Mouse (Mus musculus): ENCODE measurements at regions not wholly inside any gene's neighbourhood (a gene's known extent, or its start where the extent isn't known, plus 50 kb on each side); places are given as distances from the start of the nearest gene placed in this dataset.
"Not testable (repeated sequence)": the region's sequence is repeated elsewhere in the genome, so short reads cannot be mapped to it uniquely, and the experiment has no call there.

GRCm38 (mm10) chr13:50754911-50755310, 56.8 kb downstream of the Gm8765 start:
- DNase-seq (ENCODE audit: low read depth, low spot score): not testable (repeated sequence)

- not testable (repeated sequence) for DNase-seq (ENCODE audit: low read depth, low spot score)
Measured at GRCm38 (mm10) chr13:50756334-50756733, 58.2 kb downstream of the Gm8765 start.

- no peak for DNase-seq (ENCODE audit: low read depth, low spot score)
Measured at GRCm38 (mm10) chr13:50764618-50765017, 66.5 kb downstream of the Gm8765 start.

GRCm38 (mm10) chr13:50780036-50780435, 81.9 kb downstream of the Gm8765 start:
- not testable (repeated sequence) for DNase-seq (ENCODE audit: low read depth, low spot score)

- DNase-seq (ENCODE audit: low read depth, low spot score): peak; percentile 47
Measured at GRCm38 (mm10) chr13:50829879-50830550, 131.9 kb downstream of the Gm8765 start.

Measured in 3T3-L1 (cell line).